Mouse (Mus musculus) brain, embryonic 14.5 days (tissue): ENCODE data around the gene Tfap2e. TPM values are rescaled to one million over a fixed set of nuclear protein-coding genes. Genes with fewer than 3 reads are reported as not detected.
A peak's percentile ranks its signal among the peaks of the same experiment; 100 is the strongest.

ENCODE experiments used
- DNase-seq: peaks from one replicate; pipeline ENCODE4 v3.0.0-alpha.2; 2011; ENCODE audit warnings: low read depth
- CTCF ChIP-seq: fragments of 200-500 bp; IDR thresholded peaks from 2 replicates; pipeline ENCODE4 v1.5.1; 2012; ENCODE audit warnings: inconsistent platforms, mild to moderate bottlenecking, moderate library complexity, borderline replicate concordance; ENCODE audit not compliant: insufficient read depth, insufficient read length; ENCODE audit errors: extremely low read depth
- POLR2A ChIP-seq: fragments of 200-500 bp; IDR thresholded peaks from 2 replicates; pipeline ENCODE4 v1.6.1; 2012; ENCODE audit warnings: mild to moderate bottlenecking, inconsistent platforms, borderline replicate concordance; ENCODE audit not compliant: poor library complexity, insufficient read depth, insufficient read length, severe bottlenecking; ENCODE audit errors: extremely low read depth
- polyA plus RNA-seq: library from polyadenylated mRNA; depleted of rRNA; stranded (reverse); fragments of >200 nt; gene quantifications from 2 replicates; pipeline ENCODE4 v1.2.3, GENCODE M21; 2012

Tfap2e gene
- polyA plus RNA-seq, 1 experiment: 3.2 TPM

DNA sequence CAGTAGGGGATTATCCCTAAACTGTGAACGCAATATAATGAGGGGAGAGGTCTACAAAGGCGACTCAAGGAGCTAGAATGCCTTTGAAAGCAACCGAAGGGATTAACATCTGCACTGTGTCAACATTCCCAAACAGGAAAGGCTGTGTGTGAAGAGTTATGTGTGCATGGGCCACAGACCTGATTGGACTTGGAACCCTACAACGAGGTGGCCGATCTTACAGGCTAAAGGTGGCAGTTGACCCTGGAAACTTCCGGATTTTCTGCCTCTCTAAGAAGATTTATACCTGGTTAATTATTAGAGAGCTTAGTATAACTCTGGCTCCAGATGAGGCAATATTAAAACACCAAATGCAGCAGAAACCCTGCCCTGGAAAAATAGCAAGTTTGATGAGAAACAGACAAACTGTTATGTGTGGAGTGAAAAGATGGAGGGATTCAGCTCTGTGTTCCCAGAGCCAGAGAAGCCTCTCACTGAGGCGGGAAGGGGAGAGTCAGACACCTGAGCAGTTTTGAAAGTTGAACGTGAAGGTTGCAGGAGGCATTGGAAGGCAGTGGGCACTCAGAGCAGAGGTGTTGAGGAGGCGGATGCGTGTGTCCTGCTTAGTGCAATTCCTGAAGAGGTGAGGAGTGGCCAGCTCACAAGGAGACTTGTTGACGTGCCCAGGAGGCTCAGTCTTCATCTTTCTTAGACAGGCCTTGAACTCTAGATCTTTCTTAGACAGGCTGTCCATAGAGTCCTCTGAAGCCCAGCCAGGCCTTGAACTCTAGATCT is 26.7 kb upstream of the Tfap2e start:
- TF ChIP-seq CTCF (no peak), POLR2A (no peak)
- DNase-seq: no peak

- no peak for DNase-seq
Observed at GRCm38 (mm10) chr4:126759435-126759834, 23.4 kb upstream of the Tfap2e start.

DNA sequence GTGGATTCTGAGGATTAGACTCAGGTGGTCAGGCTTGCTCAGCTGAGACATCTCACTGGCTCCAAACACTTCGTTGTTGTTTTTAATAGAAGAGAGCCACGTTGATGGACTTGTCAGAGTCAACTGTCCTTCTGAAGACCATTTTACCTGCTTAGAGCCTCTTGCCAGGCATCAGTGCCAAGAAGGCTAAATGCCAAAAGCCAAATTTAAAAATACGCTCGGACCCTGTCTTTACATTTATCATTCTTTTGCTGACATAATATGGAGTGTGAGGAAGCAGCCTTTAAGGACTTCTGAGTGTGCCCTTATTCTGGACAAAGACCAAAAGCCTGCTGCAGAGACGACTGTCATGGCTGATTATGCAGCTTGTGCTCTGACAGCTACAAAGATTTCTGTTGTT is 22.3 kb upstream of the Tfap2e start:
- no peak for DNase-seq
- no peak for TF ChIP-seq POLR2A
- TF ChIP-seq CTCF: no peak

More at GRCm38 (mm10) chr4:126759435-126759834, 23.4 kb upstream of the Tfap2e start:
- no peak for TF ChIP-seq POLR2A
- TF ChIP-seq CTCF: no peak

- DNase-seq: peak; percentile 67
Observed at GRCm38 (mm10) chr4:126756766-126757165, 20.7 kb upstream of the Tfap2e start.

GRCm38 (mm10) chr4:126754736-126755374 is 18.8 kb upstream of the Tfap2e start:
- DNase-seq: no peak
- TF ChIP-seq CTCF (no peak), POLR2A (no peak)

More at GRCm38 (mm10) chr4:126756766-126757165, 20.7 kb upstream of the Tfap2e start:
- TF ChIP-seq CTCF (no peak), POLR2A (no peak)

- no peak for TF ChIP-seq POLR2A
- TF ChIP-seq CTCF: no peak
- DNase-seq: no peak
Observed at GRCm38 (mm10) chr4:126754231-126754611, 18.2 kb upstream of the Tfap2e start.

DNA sequence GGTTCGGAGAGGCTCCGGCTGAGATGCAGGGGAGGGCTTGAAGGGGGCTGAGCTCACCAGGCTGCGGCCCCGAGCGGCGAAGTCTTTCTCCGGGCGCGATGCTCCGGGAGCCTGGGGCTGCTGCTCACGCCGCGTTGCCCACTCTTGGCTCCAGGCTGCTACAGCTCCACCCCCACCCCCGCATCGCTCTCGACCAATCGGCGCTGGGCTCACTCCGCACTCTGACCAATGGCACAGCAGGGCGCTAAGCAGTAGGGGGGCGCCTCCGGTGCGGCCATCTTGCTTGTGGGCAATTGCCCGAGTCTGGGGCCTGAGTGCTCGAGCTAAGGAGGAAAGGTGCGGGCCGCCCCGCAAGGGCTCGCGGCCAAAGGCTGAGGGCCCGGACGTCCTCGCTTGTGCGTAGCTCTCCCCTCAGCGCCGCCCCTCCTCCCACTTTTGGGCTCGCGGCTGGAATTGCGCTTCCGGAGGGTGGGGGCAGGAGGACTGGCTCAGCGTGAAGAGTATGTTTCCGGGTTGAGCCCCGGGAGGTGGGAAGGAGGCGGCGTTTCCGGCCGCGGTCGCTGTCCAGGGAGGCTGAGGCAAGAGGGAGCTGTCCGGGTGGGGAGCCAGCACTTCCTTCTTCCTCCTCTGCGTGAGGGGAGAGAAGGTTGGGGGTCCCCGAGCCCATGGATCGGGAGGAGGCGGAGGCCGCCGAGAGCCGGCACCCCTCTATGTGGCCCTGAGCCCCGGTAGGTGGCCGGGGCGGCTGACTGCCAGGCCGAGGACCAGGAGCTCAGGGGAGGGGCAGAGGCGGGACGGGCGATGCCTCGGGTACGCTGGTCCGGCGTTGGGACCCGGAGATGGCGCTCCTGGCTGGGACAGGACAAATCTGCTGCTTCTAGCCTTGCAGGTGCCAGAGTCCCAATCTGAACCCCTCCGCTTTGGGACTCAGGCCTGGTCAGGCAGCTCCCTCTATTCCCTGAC is 17.5 kb upstream of the Tfap2e start, which contains the start of the genes Ncdn and AU040320:
Ncdn (minus strand) TSS at position 171 of the 963 bp plus-strand sequence.
AU040320 (plus strand) TSS at position 277 of the 963 bp plus-strand sequence.
- TF ChIP-seq CTCF: no peak
- TF ChIP-seq POLR2A: peak; percentile 90; the same call in 1 of the 2 replicates
- peak; percentile 99 for DNase-seq

- TF ChIP-seq POLR2A (no peak), CTCF (no peak)
- peak; percentile 61 for DNase-seq
Observed at GRCm38 (mm10) chr4:126752608-126753141, 16.6 kb upstream of the Tfap2e start.

DNA sequence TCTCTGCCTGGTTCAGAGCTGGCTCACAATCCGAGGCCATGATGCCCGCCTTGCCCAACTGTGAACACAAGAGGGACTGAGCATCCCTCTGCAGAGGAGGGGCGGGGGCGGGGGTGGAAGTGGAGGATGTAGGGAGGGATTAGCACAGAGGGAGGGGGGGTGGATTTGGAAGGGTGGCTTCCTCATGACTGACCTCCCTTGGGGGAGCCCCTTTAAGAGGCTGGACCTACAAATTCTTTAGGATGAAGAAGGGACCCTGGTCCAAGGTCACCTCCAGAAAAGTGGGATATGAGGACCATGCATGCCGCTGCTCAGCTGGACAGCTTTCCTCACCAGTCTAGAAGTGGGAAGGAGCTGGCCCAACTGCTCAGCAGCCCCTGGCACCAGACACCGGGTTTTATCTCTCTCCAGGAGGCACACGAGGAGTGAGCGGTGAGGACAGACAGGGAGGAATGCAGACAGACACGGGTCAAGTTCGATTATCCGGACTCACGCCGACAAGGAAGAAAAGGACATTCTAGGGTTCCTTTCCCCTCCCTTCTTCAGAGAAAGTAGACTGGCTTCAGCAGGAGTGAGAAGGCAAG is 16.1 kb upstream of the Tfap2e start:
- DNase-seq: no peak
- TF ChIP-seq POLR2A: no peak
- TF ChIP-seq CTCF: no peak; the same call in 1 of the 2 replicates

DNA sequence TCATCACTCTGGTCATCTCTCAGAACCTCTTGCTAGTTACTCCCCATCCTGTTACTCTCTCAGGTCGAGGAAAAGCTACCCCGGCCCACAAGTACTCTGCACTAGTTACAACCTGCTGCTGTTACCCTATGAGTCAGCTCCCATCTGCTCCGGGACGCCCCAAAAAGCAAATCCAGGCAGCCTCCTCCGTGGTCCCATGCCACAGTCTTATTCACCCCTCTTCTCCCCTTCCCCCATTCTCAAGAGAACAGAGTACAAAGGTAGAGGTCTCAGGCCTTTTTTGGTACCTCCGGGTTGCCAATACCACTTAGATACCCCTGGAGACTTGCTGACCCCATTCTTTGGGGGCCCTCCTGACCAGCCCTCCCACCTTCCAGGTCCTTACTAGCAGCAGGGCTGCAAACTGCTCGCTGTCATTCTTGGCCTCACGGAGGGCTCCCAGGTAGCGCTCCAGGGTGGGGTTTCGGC is 15.6 kb upstream of the Tfap2e start:
- TF ChIP-seq POLR2A: no peak
- TF ChIP-seq CTCF: no peak
- no peak for DNase-seq

DNA sequence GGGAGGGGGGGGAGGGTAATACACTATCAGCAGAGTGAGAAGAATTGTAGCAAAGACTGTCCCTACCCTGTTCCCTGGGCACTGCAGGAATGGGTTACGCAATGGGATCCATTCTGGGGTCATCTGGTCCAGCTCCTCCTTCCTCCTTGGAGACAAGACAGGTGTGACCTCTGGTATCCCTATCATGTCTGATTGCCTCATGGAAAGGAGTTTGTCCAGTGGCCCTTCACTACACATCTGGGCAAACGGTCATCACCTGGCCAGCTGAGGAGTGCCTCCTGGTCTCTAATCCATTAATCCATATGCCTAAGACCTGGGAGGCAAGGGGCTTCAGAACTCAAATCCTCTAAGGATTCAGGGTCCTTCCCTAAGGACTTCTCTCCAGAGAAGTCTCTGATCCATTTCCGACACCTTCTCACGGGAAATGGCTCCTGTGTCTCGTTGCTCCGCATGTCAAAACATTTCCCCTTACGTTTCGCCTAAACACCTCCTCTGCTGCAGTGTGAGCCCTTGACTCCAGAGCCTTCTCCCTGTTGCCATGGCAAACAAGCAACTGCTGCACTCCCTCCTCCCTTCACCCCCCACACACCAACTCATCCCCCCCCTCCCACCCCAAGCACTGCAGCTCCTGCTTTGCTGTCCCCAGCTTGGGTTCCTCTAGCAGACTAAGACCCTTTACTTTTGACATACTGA is 15.0 kb upstream of the Tfap2e start:
- TF ChIP-seq POLR2A: no peak
- no peak for TF ChIP-seq CTCF
- no peak for DNase-seq
